Mouse (Mus musculus) megakaryocyte, adult 5-6 weeks (primary cell): ENCODE measurements around the gene Tmprss6. TPM values are rescaled to one million over a fixed set of nuclear protein-coding genes. Genes with fewer than 3 reads are reported as not detected.

Experiments
- ATAC-seq: 2 replicates; pipeline ENCODE4 v1.8.0; 2016; ENCODE audit warnings: mild to moderate bottlenecking, inconsistent platforms; ENCODE audit not compliant: poor library complexity, severe bottlenecking
- total RNA-seq, 2 experiments: library from RNA; stranded (forward) in 1 of 2; stranded (reverse) in 1 of 2; fragments of 153-499, 151-499 nt in 1 of 2; fragments of 221-1000, 200-1000 nt in 1 of 2; gene quantifications; 2 replicates each; pipeline versions ENCODE4 v1.2.3 to v1.2.4; 2015 to 2017

Tmprss6 gene
- total RNA-seq, 2 experiments from 2014 or later = not detected

DNA sequence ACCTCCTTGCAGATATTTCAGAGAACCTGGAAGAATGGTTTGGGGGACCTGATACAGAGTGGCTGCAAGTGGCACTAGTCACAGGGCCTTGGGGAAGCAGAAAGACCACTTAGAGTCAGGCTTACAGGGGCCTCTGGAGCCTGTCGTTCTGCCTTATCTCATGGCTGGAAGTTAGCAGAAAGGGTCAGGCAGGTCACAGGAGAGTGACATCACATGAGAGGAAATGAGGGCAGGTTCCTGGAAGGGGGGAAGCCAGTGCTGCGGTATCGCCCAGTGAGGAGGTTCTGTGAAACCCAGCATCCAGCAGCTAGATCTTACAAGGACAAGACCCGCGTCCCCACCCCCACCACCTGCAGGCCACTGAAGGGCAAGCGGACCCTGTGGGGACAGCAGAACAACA lies 19.3 kb downstream of the Tmprss6 start:
- peak; percentile 17; the same call in 1 of the 2 replicates for ATAC-seq

DNA sequence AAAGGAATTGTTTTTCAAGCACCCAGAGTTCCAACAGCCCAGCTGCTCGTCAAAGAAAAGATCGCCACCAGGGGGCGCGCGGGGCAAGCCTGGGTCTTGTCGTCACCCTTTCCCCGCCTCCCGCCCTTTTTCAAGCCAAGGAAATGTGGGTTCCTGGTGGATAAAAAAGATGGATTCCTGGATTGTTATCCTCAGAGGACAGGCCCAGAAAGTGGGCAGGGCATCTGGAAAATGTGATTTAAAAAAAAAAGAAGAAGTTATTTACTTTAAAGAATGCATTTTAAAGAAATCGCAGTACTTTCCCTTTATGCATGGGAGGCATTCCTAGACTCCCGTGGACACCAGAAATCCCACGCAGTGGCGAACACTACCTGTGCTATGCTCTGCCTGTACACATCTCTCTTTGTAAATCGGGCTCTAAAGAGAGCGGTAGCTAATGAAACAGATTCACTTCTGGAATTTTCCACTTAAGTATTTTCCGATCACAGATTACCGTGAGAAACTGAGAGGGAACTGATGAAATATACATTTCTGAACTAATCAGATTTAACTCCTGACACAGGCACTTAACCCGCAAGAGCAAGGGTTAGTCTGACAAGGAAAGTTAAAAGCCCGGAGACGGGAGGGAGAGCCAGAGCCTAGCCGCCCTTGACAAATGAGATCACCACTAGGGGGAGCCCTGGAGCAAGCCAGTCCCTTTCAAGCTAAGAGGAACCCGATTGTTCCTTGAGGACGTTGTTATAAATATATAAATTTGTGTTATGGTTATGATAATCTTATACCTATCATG lies 20.5 kb downstream of the Tmprss6 start:
- ATAC-seq = peak; percentile 73

DNA sequence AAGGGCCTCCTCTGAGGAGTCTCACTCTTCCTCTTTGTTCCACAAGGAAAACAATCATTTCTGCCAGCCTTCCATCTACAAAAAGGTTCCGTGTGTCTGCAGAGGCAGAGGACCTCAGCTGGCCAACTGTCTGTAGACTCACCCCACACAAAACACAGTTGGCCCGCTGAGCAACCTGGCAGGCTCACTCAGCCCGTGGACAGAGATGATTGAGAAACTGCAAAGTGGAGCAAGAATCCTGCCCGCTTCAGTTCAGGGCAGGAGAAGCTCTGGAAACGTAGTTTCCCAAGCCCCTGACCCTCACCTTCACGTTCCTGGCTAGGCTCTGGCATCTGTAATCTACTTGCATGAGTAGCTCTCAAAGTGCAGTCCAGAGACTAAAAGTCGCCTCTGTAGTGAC lies 21.3 kb downstream of the Tmprss6 start:
- ATAC-seq = no peak

DNA sequence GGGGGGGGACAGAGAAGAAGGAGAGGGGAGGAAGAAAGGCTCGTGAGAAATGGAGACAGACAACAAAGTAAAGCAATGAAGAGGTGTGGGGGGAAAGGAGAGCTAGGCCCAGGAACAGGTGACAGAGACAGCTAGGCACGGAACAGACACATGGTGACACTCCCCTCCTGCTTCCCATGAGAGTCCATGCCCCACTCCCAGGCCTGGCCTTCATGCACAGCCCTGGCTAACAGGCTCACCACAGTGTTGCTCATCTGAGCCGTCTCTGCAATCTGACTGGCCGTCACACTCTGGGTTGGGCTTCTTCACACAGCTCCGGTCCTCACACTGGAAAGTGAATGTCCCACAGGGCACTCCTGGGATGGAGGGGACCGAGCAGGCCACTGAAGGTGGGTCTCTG lies 24.6 kb downstream of the Tmprss6 start:
- no peak for ATAC-seq

DNA sequence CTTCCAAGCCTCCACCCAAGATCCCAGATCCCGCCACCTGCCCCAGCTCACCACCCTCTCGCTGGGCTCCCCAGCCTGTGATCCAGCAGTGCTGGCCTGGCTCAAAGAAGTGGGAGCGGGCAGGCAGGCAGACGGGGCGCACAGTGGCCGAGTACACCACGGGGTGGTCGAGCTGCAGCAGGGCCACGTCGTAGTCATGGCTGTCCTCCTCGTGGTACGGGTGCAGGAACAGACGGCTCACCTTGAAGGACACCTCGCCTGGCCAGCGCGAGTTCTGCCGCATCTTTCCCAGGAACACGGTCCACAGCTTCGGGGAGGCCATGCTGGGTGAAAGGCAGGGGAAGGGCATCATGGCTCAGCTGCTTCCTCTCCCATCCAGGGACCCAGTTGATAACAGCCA lies 26.2 kb downstream of the Tmprss6 start:
- ATAC-seq = no peak

DNA sequence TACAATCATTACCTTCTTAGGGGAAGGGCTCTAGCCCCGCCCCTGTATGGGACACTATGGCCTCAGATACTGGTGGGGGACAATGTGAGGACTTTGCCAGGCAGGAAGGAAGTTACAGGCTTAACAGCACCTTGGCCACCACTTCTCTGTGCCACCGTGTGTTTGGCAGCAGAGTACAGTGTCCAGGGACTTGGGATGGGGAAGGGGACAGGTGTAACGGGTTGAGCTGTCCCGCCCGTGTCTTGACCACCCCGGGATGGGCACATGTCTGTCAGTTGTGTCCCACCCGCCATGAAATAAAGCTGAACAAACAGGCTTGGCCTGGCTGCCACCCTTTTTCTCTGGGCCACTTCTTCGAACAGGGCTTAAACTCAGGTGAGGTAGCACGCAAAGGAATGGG lies 29.5 kb downstream of the Tmprss6 start:
- no peak for ATAC-seq

DNA sequence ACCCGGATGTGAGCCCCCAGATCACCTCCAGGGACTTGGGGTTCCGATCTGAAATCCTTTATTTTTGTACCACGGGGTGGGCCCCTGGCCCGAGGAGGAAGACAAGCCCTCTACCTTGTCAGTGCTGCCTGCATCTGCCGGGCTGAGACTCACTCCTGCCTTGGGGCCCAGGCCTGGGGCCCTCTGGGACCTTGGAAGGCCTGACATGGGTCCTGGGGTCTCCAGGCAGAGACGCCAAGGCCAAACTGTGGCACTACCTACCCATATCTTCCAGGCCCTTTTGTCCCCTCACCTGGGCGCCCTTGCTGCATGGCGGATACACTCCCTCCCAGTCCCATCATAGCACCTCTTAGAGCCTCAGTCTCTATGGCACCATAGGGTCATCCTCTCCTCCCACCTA lies 29.9 kb downstream of the Tmprss6 start:
- ATAC-seq = no peak

DNA sequence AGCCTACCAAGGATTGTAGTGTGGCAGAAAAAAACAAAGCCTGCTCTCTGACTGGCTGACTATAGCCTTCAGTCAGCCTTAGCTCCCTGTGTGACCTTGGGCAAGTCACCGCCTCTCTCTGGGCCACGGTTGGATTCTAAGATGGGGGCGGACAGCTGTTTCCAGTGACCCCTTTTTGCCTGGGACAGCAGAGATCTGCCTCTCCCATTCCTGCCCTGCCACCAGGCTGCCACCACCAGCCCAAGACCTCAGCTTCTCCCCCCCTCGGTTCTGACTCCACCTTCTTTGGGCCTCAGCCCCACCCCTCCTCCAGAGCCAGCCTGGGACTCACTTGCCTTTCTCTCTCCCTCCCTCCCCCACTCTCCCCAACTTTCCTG lies 30.4 kb downstream of the Tmprss6 start:
- ATAC-seq = no peak

DNA sequence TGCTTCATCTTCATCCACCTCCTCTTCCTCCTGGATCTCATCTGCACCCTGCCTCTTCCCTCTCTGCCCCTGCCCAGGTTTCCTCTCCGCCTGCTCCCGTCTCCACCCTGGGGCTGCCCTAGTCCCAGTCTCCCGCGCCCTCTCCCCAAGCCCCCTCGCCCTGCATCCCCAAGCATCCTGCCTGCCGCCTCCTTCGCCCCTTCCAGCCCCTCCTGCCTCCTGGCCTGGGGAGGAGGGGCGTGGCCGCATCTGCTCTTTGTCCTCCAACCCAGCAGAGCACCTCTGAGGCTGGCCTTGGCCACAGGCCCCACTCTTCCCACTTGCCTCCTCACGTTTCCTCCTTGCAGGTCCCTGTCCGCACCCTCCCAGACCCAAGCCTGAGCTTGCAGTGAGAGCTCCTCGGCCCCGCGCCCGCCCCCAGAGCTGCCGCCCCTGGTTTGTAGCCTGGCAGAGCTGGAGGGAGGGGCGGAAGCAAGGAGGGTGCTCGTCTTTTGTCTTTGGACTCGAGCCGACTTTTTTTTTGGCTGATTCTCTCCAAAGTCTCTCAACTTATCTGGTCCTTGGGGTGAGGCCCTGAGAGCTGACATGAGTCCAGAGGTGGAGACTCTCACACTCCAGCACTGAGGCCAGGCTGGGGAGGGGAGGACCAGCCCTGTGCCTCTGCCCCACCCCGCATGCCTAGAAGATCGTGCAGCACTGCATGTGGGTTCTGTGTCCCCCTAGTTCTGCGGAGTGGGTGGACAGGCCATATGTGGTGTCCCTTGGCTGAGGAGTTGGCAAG lies 31.0 kb downstream of the Tmprss6 start:
- ATAC-seq = no peak

DNA sequence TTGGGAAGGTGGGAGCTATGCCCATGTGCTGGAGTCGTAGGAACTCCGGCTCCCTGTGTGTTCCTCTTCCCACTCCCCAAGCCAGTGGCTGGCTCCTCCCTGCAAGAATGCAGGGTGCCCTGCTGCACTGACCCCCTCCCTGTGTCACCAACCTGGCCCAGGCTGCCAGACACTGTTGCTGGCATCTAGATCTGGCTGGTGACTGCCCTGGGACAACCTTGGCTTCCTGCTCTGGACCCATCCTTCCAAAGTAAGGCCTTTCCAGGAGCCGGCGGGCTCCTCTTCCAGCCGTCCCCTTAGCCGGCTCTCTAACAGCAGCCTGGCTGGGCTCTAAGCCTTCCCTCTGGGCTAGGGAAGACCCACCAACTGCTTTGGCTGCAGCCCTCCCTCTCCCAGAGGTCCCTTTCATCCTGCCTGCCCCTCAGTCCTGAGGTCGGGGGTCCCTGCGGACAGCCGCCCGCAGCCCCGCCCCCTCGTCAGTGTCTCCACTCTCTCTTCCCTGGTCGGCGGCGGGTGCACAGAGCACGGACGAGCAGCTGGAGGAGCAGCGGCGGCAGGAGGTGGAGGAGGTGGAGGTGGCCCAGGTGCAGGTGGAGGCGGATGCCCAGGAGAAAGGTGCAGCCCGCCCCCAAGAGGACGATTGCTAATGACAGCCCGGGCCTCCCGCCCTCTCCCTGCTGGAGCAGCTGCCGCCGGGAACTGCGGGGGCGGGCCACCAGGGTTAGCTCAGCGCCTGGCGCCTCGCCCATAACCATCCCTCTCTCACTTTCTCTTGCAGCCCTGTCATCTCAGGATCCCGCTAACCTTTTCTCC lies 31.8 kb downstream of the Tmprss6 start:
- ATAC-seq = no peak

DNA sequence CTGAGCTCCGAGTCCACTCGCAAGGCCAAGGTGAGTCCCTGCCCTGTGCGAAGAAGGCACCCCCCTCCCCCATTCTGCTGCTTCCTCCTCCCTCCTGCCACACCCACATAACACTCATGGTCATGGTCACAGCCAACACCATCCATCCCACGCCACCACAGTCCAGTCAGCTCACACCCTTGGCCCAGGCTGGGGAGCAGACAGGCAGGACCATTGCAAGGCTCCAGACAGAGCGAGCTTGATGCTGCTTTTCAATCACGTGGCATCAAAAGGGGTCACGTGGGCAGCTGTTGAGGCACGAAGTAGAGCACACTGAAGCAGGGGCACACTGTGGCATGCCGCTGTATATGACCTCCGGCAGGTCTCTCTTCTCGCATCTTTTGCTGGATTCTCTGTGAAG lies 32.8 kb downstream of the Tmprss6 start:
- no peak for ATAC-seq

DNA sequence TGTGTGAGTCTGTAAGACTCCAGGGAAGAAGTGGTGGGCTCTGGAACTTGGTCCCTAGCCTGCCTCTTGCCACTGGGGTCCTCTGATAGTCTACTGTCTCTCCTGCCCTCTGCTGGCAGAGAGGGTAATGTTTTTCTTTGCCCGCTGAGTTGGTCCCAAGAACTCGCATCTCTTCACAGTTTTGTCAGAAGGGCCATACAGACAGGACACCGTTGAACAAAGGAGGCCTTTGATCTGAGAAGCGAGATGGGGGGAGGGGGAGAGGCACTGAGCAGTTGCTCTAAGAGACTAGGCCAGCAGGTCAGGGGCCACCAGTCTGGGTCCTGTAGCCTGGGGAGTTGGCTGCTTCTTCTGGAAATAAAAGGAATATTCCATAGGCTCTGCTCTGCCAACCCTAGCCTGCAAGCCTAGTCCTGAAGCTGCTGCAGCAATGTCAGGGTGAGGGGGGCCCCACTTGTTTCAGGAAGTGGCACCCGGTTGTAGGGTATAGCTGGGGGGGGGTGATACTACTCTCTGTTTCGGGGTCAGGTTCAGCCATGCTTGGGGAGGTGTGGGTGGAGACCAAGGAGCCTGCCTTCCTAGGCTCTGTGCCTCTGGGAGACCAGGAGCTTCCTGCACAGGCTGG lies 33.4 kb downstream of the Tmprss6 start:
- 0 out of 2 replicates have a peak, but pooled peaks have one; percentile 35 for ATAC-seq

DNA sequence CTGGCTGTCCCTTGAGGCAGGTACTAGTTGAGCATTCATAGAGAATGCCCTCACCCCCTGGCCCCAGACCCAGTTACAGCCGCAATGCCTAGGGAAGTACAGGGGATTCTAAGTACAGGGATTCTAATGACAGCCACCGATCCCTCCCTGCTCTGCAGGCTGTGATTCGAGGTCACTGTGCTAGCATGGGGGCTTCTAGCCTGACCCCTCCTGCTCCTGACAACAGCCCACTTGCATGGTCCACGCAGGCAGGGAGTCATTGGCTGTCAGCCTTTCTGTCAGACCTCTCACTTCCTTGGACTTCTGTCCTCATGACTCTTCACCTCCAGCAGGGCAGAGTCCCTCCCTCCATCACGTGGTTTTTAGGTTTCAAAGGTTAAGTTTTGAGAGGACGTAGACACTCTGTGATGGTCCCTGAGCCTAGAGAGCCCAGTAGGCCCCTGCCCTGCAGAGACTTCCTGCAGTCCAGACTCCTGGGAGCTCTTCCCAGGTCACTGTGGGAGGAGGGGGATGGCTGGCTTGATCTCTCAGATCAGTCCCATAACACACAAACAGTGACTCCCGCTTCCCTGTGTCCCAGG lies 36.8 kb downstream of the Tmprss6 start:
- no peak for ATAC-seq

DNA sequence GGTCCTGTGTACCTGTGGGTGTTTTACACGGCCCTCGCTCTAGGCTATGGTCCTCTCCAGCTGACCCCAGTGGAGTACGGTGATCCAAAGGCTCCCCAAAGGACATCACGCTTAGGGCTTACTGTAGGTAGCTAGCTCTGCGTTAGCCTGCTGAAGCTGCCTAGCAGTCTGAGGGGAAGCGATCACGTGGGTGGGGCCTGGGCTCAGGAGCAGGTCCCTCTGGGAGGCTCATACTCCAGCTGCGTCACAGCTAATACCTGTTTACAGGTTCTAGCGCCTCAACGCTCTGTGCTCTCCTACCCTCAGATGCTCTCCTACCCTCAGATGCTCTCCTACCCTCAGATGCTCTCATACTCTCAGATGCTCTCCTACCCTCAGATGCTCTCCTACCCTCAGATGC lies 37.6 kb downstream of the Tmprss6 start:
- ATAC-seq = no peak

DNA sequence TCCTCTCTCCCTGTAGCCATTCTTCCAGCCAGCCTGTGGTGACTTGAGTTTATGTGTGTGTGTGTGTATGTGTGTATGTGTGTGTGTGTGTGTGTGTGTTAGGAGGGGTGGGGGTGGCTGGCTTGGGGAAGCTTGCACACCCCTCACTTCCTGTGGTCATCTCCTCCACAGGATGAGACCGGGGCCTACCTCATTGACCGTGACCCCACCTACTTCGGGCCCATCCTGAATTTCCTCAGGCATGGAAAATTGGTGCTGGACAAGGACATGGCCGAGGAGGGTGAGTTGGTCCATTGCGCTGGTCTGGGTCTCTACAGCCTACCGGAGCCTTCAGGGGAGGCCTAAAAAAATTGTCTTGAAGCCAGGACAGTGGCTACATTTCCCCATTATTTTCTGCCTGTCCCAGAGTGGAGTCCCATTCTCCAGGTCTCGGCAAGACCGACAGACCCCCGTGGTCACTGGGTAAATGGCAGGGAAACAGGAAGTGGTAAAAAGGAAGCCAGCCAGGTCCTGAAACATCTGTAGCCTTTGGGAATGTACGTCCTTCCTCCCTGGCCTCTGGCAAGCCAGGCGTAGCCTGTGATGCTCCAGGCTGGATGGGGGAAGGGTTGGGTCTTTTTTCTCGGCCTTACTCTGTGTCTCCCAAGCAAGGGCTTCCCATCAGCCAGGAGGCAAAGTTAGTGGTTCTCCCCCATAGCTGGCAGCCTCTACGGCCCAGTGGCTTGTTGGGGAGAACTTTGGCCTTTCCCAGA lies 38.4 kb downstream of the Tmprss6 start:
- ATAC-seq = no peak

DNA sequence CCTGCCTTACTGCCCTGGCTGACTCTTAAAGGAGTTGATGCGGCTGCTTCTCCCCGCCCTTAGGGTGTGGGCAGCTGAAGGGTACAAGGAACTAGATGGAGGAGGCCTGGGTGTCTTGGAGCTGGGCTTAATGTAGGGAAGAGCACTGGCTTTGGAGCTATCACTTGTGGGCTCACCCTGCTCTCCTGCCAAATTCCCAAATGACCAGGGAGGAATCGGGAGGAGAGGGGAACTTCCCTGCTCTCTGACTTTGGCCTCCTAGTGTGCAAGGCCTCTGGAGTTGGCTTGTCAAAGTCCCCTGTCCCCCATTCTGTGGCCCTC lies 39.3 kb downstream of the Tmprss6 start:
- ATAC-seq = peak; percentile 23; the same call in 1 of the 2 replicates

DNA sequence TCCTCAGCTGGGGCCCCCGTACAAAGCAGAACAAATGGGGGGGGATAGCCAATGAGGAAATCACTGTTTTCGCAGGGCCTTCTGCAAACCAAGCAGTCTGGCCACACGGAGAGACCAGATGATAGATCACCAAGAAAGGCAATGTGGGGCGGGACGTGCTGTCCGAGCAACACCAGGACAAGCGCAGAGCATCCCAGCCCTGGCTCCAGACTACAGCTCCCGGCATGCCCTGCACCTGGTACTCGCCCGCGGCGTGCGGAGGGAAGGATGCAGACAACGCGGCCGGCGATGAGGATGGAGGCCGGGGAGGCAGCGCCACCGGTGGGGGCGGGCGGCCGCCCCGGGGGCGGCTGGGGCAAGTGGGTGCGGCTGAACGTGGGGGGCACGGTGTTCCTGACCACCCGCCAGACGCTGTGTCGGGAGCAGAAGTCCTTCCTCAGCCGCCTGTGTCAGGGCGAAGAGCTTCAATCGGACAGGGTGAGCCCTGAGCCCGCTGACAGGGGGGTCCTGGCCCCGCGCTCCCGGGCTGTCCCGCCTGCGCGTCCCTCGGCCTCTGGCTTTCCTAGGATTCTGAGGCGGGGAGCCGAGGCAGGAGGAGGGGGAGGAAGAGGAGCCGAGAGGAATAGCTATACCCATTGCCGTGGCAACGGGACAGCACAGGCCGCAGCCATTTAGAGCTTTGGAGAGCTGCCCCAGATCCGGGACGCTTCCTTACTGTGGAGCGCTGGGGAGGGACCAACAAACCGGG lies 39.9 kb downstream of the Tmprss6 start, which contains the start of gene Kctd17:
Gene Kctd17 (plus strand): TSS at position 174 of the 748 bp plus-strand sequence.
- peak; percentile 77 for ATAC-seq

DNA sequence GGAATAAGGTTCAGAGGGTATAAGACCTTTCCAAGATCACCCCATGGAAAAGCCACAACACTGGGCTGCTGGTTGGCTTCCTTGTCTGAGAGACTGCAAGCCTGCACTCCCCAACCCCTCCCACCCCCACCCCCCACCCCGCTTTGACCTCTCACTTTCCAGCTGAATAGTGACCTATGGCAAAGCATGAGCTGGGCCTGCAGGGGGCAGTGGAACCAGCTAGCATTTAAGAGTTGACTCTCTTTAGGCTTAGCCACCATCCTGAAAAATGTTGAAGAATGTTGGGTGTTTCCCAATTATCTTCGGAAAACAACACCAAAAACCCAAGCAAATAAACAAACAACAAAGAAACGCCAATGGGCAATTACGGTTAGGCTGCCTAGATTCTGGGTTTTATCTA lies 43.2 kb downstream of the Tmprss6 start:
- ATAC-seq = no peak

DNA sequence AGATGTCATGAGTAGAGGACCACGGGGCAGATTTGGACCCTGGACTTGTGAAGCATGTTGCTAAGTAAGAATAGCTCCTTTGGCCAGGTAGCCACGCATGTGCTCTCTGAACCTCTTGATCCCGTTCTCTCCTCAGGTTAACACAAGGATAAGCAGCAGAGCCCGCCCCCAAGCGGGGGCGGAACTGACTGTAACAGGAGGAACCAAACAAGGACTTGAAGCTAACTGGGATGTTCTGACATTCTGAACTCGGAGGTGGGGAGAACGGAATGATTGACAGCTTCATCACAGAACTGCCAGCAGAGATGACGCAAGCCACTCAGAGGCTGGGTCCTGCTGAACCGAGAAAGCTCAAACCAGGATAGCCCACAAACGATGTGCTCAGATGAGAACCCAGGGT lies 43.9 kb downstream of the Tmprss6 start:
- ATAC-seq = no peak
